Mouse (Mus musculus) gastrocnemius, postnatal 25 days (tissue): ENCODE results near the gene Tef. TPM values are rescaled to one million over a fixed set of nuclear protein-coding genes. Genes with fewer than 3 reads are reported as not detected.

Experiments
- DNase-seq: peaks from one replicate; pipeline ENCODE4 v3.0.0; 2022
- total RNA-seq, 2 experiments: library from RNA; stranded (reverse); gene quantifications; 1 replicate in 1 of 2; 2 replicates in 1 of 2; pipeline ENCODE4 v1.2.3; 2021

The Tef gene
- total RNA-seq, 2 experiments from 2014 or later = 113 to 168 TPM

- no peak for DNase-seq
Measured at GRCm38 (mm10) chr15:81798421-81798820, 3.8 kb upstream of the Tef start.

GRCm38 (mm10) chr15:81800391-81800790 is 1.8 kb upstream of the Tef start:
- DNase-seq = no peak

GRCm38 (mm10) chr15:81802941-81803351 is 725 bp downstream of the Tef start:
- DNase-seq = peak; percentile 78

- no peak for DNase-seq
Measured at GRCm38 (mm10) chr15:81803425-81803951, 1.3 kb downstream of the Tef start.

GRCm38 (mm10) chr15:81804172-81804571 is 2.0 kb downstream of the Tef start:
- DNase-seq = no peak

- DNase-seq = no peak
Measured at GRCm38 (mm10) chr15:81804883-81805282, 2.7 kb downstream of the Tef start.

GRCm38 (mm10) chr15:81805624-81806023 is 3.4 kb downstream of the Tef start:
- no peak for DNase-seq

GRCm38 (mm10) chr15:81806621-81807404 is 4.6 kb downstream of the Tef start:
- DNase-seq = no peak

- no peak for DNase-seq
Measured at GRCm38 (mm10) chr15:81808799-81809198, 6.6 kb downstream of the Tef start.

GRCm38 (mm10) chr15:81809550-81809949 is 7.3 kb downstream of the Tef start:
- DNase-seq = no peak

- DNase-seq = peak; percentile 97
Measured at GRCm38 (mm10) chr15:81810150-81810549, 7.9 kb downstream of the Tef start.

- DNase-seq = peak; percentile 99
Measured at GRCm38 (mm10) chr15:81810671-81811598, 8.7 kb downstream of the Tef start.

- DNase-seq = no peak
Measured at GRCm38 (mm10) chr15:81811599-81811996, 9.4 kb downstream of the Tef start.

- no peak for DNase-seq
Measured at GRCm38 (mm10) chr15:81812287-81812686, 10.1 kb downstream of the Tef start.

GRCm38 (mm10) chr15:81812696-81813631 is 10.7 kb downstream of the Tef start:
- no peak for DNase-seq

- no peak for DNase-seq
Measured at GRCm38 (mm10) chr15:81813986-81814705, 11.9 kb downstream of the Tef start.

- no peak for DNase-seq
Measured at GRCm38 (mm10) chr15:81814716-81815370, 12.6 kb downstream of the Tef start.

GRCm38 (mm10) chr15:81818404-81818803 is 16.2 kb downstream of the Tef start:
- DNase-seq = no peak

- DNase-seq = no peak
Measured at GRCm38 (mm10) chr15:81822631-81823030, 20.4 kb downstream of the Tef start.

GRCm38 (mm10) chr15:81824832-81825231 is 22.6 kb downstream of the Tef start:
- DNase-seq = no peak
